In genomic region chr5:33681611-33682388, GRCm38 (mm10) we compare ENCODE assay signal across 12 mouse cellular contexts. TPM values are rescaled to one million over a fixed set of nuclear protein-coding genes. Genes with fewer than 3 reads are reported as not detected.
DNase-seq lines count a peak whose midpoint lies in the region; ATAC-seq and TF ChIP-seq lines count a peak whose summit lies in the region.
"Had no signal": no experiment of that assay in that cellular context is flagged by ENCODE, and none has a peak within 500 bp of the region (broad histone marks: within the 10 kb centered on the region; RNA-seq: fewer than 3 reads in every experiment).

No protein-coding gene starts in this region.

- H3K4me1 ChIP-seq in hindbrain, embryonic 10.5 days (replicated peaks), result peaks cover 24% of the 10 kb centered on the region
- peaks cover 3% of the 10 kb centered on the region; the same call in 1 of the 2 replicates for H3K4me1 ChIP-seq in hindbrain, embryonic 12.5 days
- peaks cover 56% of the 10 kb centered on the region for H3K4me1 ChIP-seq in G1E (ENCODE audit: insufficient read depth, low read depth, low read length)
- peaks cover 85% of the 10 kb centered on the region for H3K4me1 ChIP-seq in megakaryocyte, embryonic 14.5 days
- no peaks in the 10 kb centered on the region for H3K4me1 ChIP-seq in kidney, embryonic 14.5 days (ENCODE audit: control insufficient read depth, insufficient read depth, low read length)

- H3K36me3 ChIP-seq in hindbrain, embryonic 10.5 days, result no peaks in the 10 kb centered on the region
- no peaks in the 10 kb centered on the region for H3K36me3 ChIP-seq in hindbrain, embryonic 12.5 days
- H3K36me3 ChIP-seq in G1E (replicated peaks), result no peaks in the 10 kb centered on the region
- no peaks in the 10 kb centered on the region for H3K36me3 ChIP-seq in megakaryocyte, embryonic 14.5 days (replicated peaks; ENCODE audit: low read length)
- no peaks in the 10 kb centered on the region for H3K36me3 ChIP-seq in kidney, embryonic 14.5 days (ENCODE audit: control insufficient read depth, insufficient read depth, low read length)
- H3K36me3 ChIP-seq: kidney, embryonic 15.5 days; midbrain, embryonic 12.5 days had no signal

- H3K27me3 ChIP-seq in hindbrain, embryonic 10.5 days (ENCODE audit: insufficient read depth, poor library complexity, severe bottlenecking), result peaks cover 40% of the 10 kb centered on the region
- peaks cover 20% of the 10 kb centered on the region; the same call in 1 of the 2 replicates for H3K27me3 ChIP-seq in hindbrain, embryonic 12.5 days
- peaks cover 20% of the 10 kb centered on the region for H3K27me3 ChIP-seq in G1E (ENCODE audit: insufficient read depth, low read length)
- H3K27me3 ChIP-seq in megakaryocyte, embryonic 14.5 days (replicated peaks), result peaks cover 30% of the 10 kb centered on the region
- H3K27me3 ChIP-seq in kidney, embryonic 14.5 days (ENCODE audit: control insufficient read depth, insufficient read depth, low read length), result no peaks in the 10 kb centered on the region
- H3K27me3 ChIP-seq: kidney, embryonic 15.5 days had no signal

- no peak overlapping the region for H3K9ac ChIP-seq in hindbrain, embryonic 12.5 days
- no peak overlapping the region for H3K9ac ChIP-seq in kidney, embryonic 14.5 days (ENCODE audit: low read depth, low read length)
- H3K9ac ChIP-seq: kidney, embryonic 15.5 days; midbrain, embryonic 12.5 days had no signal

- H3K27ac ChIP-seq in hindbrain, embryonic 10.5 days, result peak overlapping the region; percentile 59
- H3K27ac ChIP-seq in hindbrain, embryonic 12.5 days, result no peak overlapping the region
- no peak overlapping the region for H3K27ac ChIP-seq in kidney, embryonic 14.5 days (ENCODE audit: low read depth, low read length)
- H3K27ac ChIP-seq: kidney, embryonic 15.5 days; midbrain, embryonic 12.5 days had no signal

- no peak for TF ChIP-seq CTCF in G1E (IDR thresholded peaks at IDR 0.05; ENCODE audit: low read depth, low read length)

- H3K4me2 ChIP-seq in hindbrain, embryonic 12.5 days (replicated peaks), result no peak overlapping the region
- H3K4me2 ChIP-seq in kidney, embryonic 14.5 days (replicated peaks; ENCODE audit: low read depth, low read length), result no peak overlapping the region
- H3K4me2 ChIP-seq: kidney, embryonic 15.5 days; midbrain, embryonic 12.5 days had no signal

- 82% methylated on average over 15 of the region's 15 CpGs for WGBS in hindbrain, embryonic 10.5 days
- 79% methylated on average over 15 of the region's 15 CpGs for WGBS in hindbrain, embryonic 12.5 days
- 81% methylated on average over 15 of the region's 15 CpGs for WGBS in kidney, embryonic 14.5 days

- DNase-seq in hindbrain, embryonic 10.5 days (ENCODE audit: low spot score), result no peak
- peak; percentile 61 for DNase-seq in G1E (ENCODE audit: low spot score)
- peak; percentile 59 for DNase-seq in induced T-regulatory cell, adult 2 months (ENCODE audit: low read depth)
- no peak for DNase-seq in cerebellum, adult 8-10 months
- DNase-seq in urinary bladder, postnatal 25 days (ENCODE audit: low spot score), result no peak
- DNase-seq: cerebellum, adult 9-11 months; thymus, postnatal 36 days had no signal

- no peaks in the 10 kb centered on the region for H3K9me3 ChIP-seq in hindbrain, embryonic 10.5 days
- no peaks in the 10 kb centered on the region for H3K9me3 ChIP-seq in hindbrain, embryonic 12.5 days (replicated peaks)
- no peaks in the 10 kb centered on the region for H3K9me3 ChIP-seq in G1E (replicated peaks)
- H3K9me3 ChIP-seq in megakaryocyte, embryonic 14.5 days, result 0 out of 2 replicates have a peak, but pooled peaks cover 5% of the 10 kb centered on the region
- H3K9me3 ChIP-seq in kidney, embryonic 14.5 days (ENCODE audit: control insufficient read depth, low read length), result no peaks in the 10 kb centered on the region
- H3K9me3 ChIP-seq: kidney, embryonic 15.5 days; midbrain, embryonic 12.5 days had no signal

- no peak for ATAC-seq in hindbrain, embryonic 12.5 days (ENCODE audit: low FRiP score)
- ATAC-seq in G1E (ENCODE audit: extremely low read depth, insufficient number of reproducible peaks, low FRiP score, poor library complexity, severe bottlenecking), result peak; percentile 82
- ATAC-seq in kidney, embryonic 14.5 days (ENCODE audit: low FRiP score, low TSS enrichment), result no peak

- H3K4me3 ChIP-seq in hindbrain, embryonic 10.5 days, result no peak overlapping the region
- no peak overlapping the region for H3K4me3 ChIP-seq in hindbrain, embryonic 12.5 days
- peak overlapping the region; percentile 53; the same call in 1 of the 2 replicates for H3K4me3 ChIP-seq in G1E (ENCODE audit: low read depth, low read length)
- peak overlapping the region; percentile 79 for H3K4me3 ChIP-seq in megakaryocyte, embryonic 14.5 days (replicated peaks)
- H3K4me3 ChIP-seq in kidney, embryonic 14.5 days (ENCODE audit: low read length), result no peak overlapping the region
- H3K4me3 ChIP-seq: kidney, embryonic 15.5 days; midbrain, embryonic 12.5 days had no signal

RNA-seq across cellular contexts. Expression of gene Tmem129, which starts 23.6 kb away (rescaled TPM):
- 37.1 and 40.9 TPM in 2 replicates for polyA plus RNA-seq in hindbrain, embryonic 10.5 days (2016; fragmentation: Nextera tagmentation; extraction: Ambion mirVana)
- polyA plus RNA-seq in hindbrain, embryonic 12.5 days (2016; fragmentation: Nextera tagmentation; extraction: Ambion mirVana), result 33.3 and 33.8 TPM in 2 replicates
- total RNA-seq in G1E (2014; fragmentation: Nextera tagmentation) (20.7 and 22.3 TPM in 2 replicates), G1E (2017) (29.2 and 30.0 TPM in 2 replicates)
- 12.9 and 13.7 TPM in 2 replicates for polyA plus RNA-seq in G1E (2012)
- polyA plus RNA-seq in megakaryocyte, embryonic 14.5 days (2012; ENCODE audit: insufficient read depth, low replicate concordance), result 5.7 and 19.6 TPM in 2 replicates
- polyA plus RNA-seq in kidney, embryonic 14.5 days (2014; fragmentation: Nextera tagmentation; extraction: Ambion mirVana), result 32.3 and 37.7 TPM in 2 replicates

RNA-seq across cellular contexts. Expression of gene Tacc3, which starts 23.9 kb away (rescaled TPM):
- 259 and 305 TPM in 2 replicates for polyA plus RNA-seq in hindbrain, embryonic 10.5 days (2016; fragmentation: Nextera tagmentation; extraction: Ambion mirVana)
- polyA plus RNA-seq in hindbrain, embryonic 12.5 days (2016; fragmentation: Nextera tagmentation; extraction: Ambion mirVana), result 161 TPM in 2 replicates
- 112 and 119 TPM in 2 replicates for total RNA-seq in G1E (2014; fragmentation: Nextera tagmentation)
- 150 and 155 TPM in 2 replicates for total RNA-seq in G1E (2017)
- 81.8 and 94.2 TPM in 2 replicates for polyA plus RNA-seq in G1E (2012)
- polyA plus RNA-seq in megakaryocyte, embryonic 14.5 days (2012; ENCODE audit: insufficient read depth, low replicate concordance), result 4.6 and 33.1 TPM in 2 replicates
- 175 and 205 TPM in 2 replicates for polyA plus RNA-seq in kidney, embryonic 14.5 days (2014; fragmentation: Nextera tagmentation; extraction: Ambion mirVana)

RNA-seq across cellular contexts. Expression of gene Slbp, which starts 29.4 kb away (rescaled TPM):
- polyA plus RNA-seq in hindbrain, embryonic 10.5 days (2016; fragmentation: Nextera tagmentation; extraction: Ambion mirVana), result 255 and 317 TPM in 2 replicates
- polyA plus RNA-seq in hindbrain, embryonic 12.5 days (2016; fragmentation: Nextera tagmentation; extraction: Ambion mirVana), result 182 and 186 TPM in 2 replicates
- 168 and 174 TPM in 2 replicates for total RNA-seq in G1E (2014; fragmentation: Nextera tagmentation)
- 373 and 386 TPM in 2 replicates for total RNA-seq in G1E (2017)
- polyA plus RNA-seq in G1E (2012), result 174 and 196 TPM in 2 replicates
- 14.6 and 43.9 TPM in 2 replicates for polyA plus RNA-seq in megakaryocyte, embryonic 14.5 days (2012; ENCODE audit: insufficient read depth, low replicate concordance)
- 261 TPM in 2 replicates for polyA plus RNA-seq in kidney, embryonic 14.5 days (2014; fragmentation: Nextera tagmentation; extraction: Ambion mirVana)

RNA-seq across cellular contexts. Expression of gene Fgfr3, which starts 39.7 kb away (rescaled TPM):
- polyA plus RNA-seq in hindbrain, embryonic 10.5 days (2016; fragmentation: Nextera tagmentation; extraction: Ambion mirVana), result 80.5 and 84.6 TPM in 2 replicates
- 63.6 and 68.4 TPM in 2 replicates for polyA plus RNA-seq in hindbrain, embryonic 12.5 days (2016; fragmentation: Nextera tagmentation; extraction: Ambion mirVana)
- not detected in 2 replicates for total RNA-seq in G1E (2014; fragmentation: Nextera tagmentation)
- total RNA-seq in G1E (2017), result 0.12 and 0.22 TPM in 2 replicates
- 0.03 TPM in 1 of 2 replicates, not detected in the other for polyA plus RNA-seq in G1E (2012)
- polyA plus RNA-seq in megakaryocyte, embryonic 14.5 days (2012; ENCODE audit: insufficient read depth, low replicate concordance), result 0.39 and 0.68 TPM in 2 replicates
- 9.6 and 13.8 TPM in 2 replicates for polyA plus RNA-seq in kidney, embryonic 14.5 days (2014; fragmentation: Nextera tagmentation; extraction: Ambion mirVana)

RNA-seq across cellular contexts. Expression of gene Gm9903, which starts 52.1 kb away (rescaled TPM):
- 0.77 and 1.2 TPM in 2 replicates for polyA plus RNA-seq in hindbrain, embryonic 10.5 days (2016; fragmentation: Nextera tagmentation; extraction: Ambion mirVana)
- polyA plus RNA-seq in hindbrain, embryonic 12.5 days (2016; fragmentation: Nextera tagmentation; extraction: Ambion mirVana), result 0.35 and 1.3 TPM in 2 replicates
- 2.8 and 2.9 TPM in 2 replicates for total RNA-seq in G1E (2014; fragmentation: Nextera tagmentation)
- total RNA-seq in G1E (2017), result 0.66 and 0.70 TPM in 2 replicates
- 0.06 TPM in 1 of 2 replicates, not detected in the other for polyA plus RNA-seq in G1E (2012)
- polyA plus RNA-seq in megakaryocyte, embryonic 14.5 days (2012; ENCODE audit: insufficient read depth, low replicate concordance), result not detected in 2 replicates
- polyA plus RNA-seq in kidney, embryonic 14.5 days (2014; fragmentation: Nextera tagmentation; extraction: Ambion mirVana), result 0.57 and 1.0 TPM in 2 replicates

Comparison
In these comparisons a context has a peak if more than half of its experiments do, and no peak if none do; other contexts are left out.
1. DNase-seq: peak in G1E (single experiment) and induced T-regulatory cell, adult 2 months (single experiment); none in hindbrain, embryonic 10.5 days (single experiment), cerebellum, adult 8-10 months (single experiment) and urinary bladder, postnatal 25 days (single experiment).
2. H3K4me3 ChIP-seq: peak in G1E (single experiment) and megakaryocyte, embryonic 14.5 days (single experiment); none in hindbrain, embryonic 10.5 days (single experiment), hindbrain, embryonic 12.5 days (single experiment) and kidney, embryonic 14.5 days (single experiment).